Mouse (Mus musculus) liver, embryonic 13.5 days (tissue): ENCODE measurements around the gene Triap1. TPM values are rescaled to one million over a fixed set of nuclear protein-coding genes. Genes with fewer than 3 reads are reported as not detected.

Source experiments
- polyA plus RNA-seq: library from polyadenylated mRNA; unstranded; fragments of >200 nt; fragmentation: Nextera tagmentation; extraction: Ambion mirVana; gene quantifications from 2 replicates; pipeline ENCODE4 v1.2.1, GENCODE M21; 2015

Triap1 gene
- polyA plus RNA-seq, 1 experiment from 2014 or later: 40.4 TPM

Other genes with a start within 250 kb of the Triap1 start
- gene Gm10401, start 242.9 kb upstream of the Triap1 start, polyA plus RNA-seq: 11.1 and 12.0 TPM in 2 replicates
- gene Acads, start 221.9 kb upstream of the Triap1 start, polyA plus RNA-seq: 40.9 and 41.5 TPM in 2 replicates
- 8.7 and 10.4 TPM in 2 replicates for gene Unc119b, start 206.2 kb upstream of the Triap1 start, polyA plus RNA-seq
- 23.0 and 26.0 TPM in 2 replicates for gene Mlec, start 183.0 kb upstream of the Triap1 start, polyA plus RNA-seq
- not detected in 2 replicates for gene Cabp1, start 146.8 kb upstream of the Triap1 start, polyA plus RNA-seq
- 120 and 127 TPM in 2 replicates for gene Pop5, start 105.4 kb upstream of the Triap1 start, polyA plus RNA-seq
- 122 and 126 TPM in 2 replicates for gene Rnf10, start 68.3 kb upstream of the Triap1 start, polyA plus RNA-seq
- gene Coq5, start 61.6 kb upstream of the Triap1 start, polyA plus RNA-seq: 38.1 and 42.0 TPM in 2 replicates
- gene Dynll1, start 40.2 kb upstream of the Triap1 start, polyA plus RNA-seq: 744 and 768 TPM in 2 replicates
- 130 and 143 TPM in 2 replicates for gene Srsf9, start 14.0 kb upstream of the Triap1 start, polyA plus RNA-seq
- 13.0 and 19.0 TPM in 2 replicates for gene Gatc, start within 50 bp of the Triap1 start, polyA plus RNA-seq
- gene Cox6a1, start 7.8 kb downstream of the Triap1 start, polyA plus RNA-seq: 735 and 795 TPM in 2 replicates
- gene Msi1, start 88.4 kb downstream of the Triap1 start, polyA plus RNA-seq: 0.83 and 1.4 TPM in 2 replicates
- gene Pla2g1b, start 125.0 kb downstream of the Triap1 start, polyA plus RNA-seq: 0.35 TPM in 1 of 2 replicates, not detected in the other
- gene Sirt4, start 143.5 kb downstream of the Triap1 start, polyA plus RNA-seq: 5.6 and 6.1 TPM in 2 replicates
- 11.1 and 14.5 TPM in 2 replicates for gene Pxn, start 165.5 kb downstream of the Triap1 start, polyA plus RNA-seq
- gene Rplp0, start 218.2 kb downstream of the Triap1 start, polyA plus RNA-seq: 1,664 and 1,673 TPM in 2 replicates
- 18.7 and 19.3 TPM in 2 replicates for gene Gcn1l1, start 224.0 kb downstream of the Triap1 start, polyA plus RNA-seq